Mouse (Mus musculus): ENCODE measurements around the gene Drc3.
A peak's percentile ranks its signal among the peaks of the same experiment; 100 is the strongest.

- TF ChIP-seq EP300 (IDR thresholded peaks at IDR 0.05): no peak
- TF ChIP-seq CTCF (IDR thresholded peaks at IDR 0.05): peak; percentile 74
Observed at GRCm38 (mm10) chr11:60412173-60412572, 59.0 kb downstream of the Drc3 start.
